Mouse (Mus musculus): ENCODE results near the gene Prr13. TPM values are rescaled to one million over a fixed set of nuclear protein-coding genes. Genes with fewer than 3 reads are reported as not detected.

Prr13 gene
- polyA plus RNA-seq, 1 experiment from 2014 or later: 76.0 TPM

- Histone ChIP-seq H3K9me3 (ENCODE audit: low read length) (no peaks in the 10 kb centered on the region), H3K4me2 (ENCODE audit: low read depth, low read length) (no peak overlapping the region), H3K4me1 (ENCODE audit: insufficient read depth) (no peaks in the 10 kb centered on the region), H3K27ac (ENCODE audit: low read depth) (no peak overlapping the region), H3K9ac (replicated peaks) (no peak overlapping the region), H3K4me3 (ENCODE audit: low read depth, low read length) (no peak overlapping the region), H3K36me3 (replicated peaks; ENCODE audit: insufficient read depth, low read length) (peaks cover 32% of the 10 kb centered on the region), H3K27me3 (ENCODE audit: insufficient read depth, low read length) (no peaks in the 10 kb centered on the region)
- ATAC-seq (no peak), DNase-seq (no peak)
- TF ChIP-seq CTCF (IDR thresholded peaks at IDR 0.05; ENCODE audit: low read depth) (no peak), EP300 (IDR thresholded peaks at IDR 0.05; ENCODE audit: low read depth) (no peak)
- WGBS (ENCODE audit: insufficient replicate concordance): 89% methylated on average over 2 of the region's 2 CpGs
Observed at GRCm38 (mm10) chr15:102423602-102424240, 35.1 kb upstream of the Prr13 start.

- Histone ChIP-seq H3K4me1 (ENCODE audit: insufficient read depth) (no peaks in the 10 kb centered on the region), H3K27ac (ENCODE audit: low read depth) (no peak overlapping the region), H3K4me3 (ENCODE audit: low read depth, low read length) (no peak overlapping the region), H3K9me3 (ENCODE audit: low read length) (no peaks in the 10 kb centered on the region), H3K36me3 (replicated peaks; ENCODE audit: insufficient read depth, low read length) (peaks cover 36% of the 10 kb centered on the region), H3K27me3 (ENCODE audit: insufficient read depth, low read length) (no peaks in the 10 kb centered on the region), H3K4me2 (ENCODE audit: low read depth, low read length) (no peak overlapping the region), H3K9ac (replicated peaks) (no peak overlapping the region)
- WGBS (ENCODE audit: insufficient replicate concordance): 82% methylated on average over 2 of the region's 2 CpGs
- TF ChIP-seq EP300 (IDR thresholded peaks at IDR 0.05; ENCODE audit: low read depth): no peak
- TF ChIP-seq CTCF (IDR thresholded peaks at IDR 0.05; ENCODE audit: low read depth): no peak
- no peak for ATAC-seq
- no peak for DNase-seq
Observed at GRCm38 (mm10) chr15:102424657-102425056, 34.2 kb upstream of the Prr13 start.

- DNase-seq: no peak
- no peak overlapping the region for H3K27ac ChIP-seq (ENCODE audit: low read depth)
- no peak for ATAC-seq
- WGBS (ENCODE audit: insufficient replicate concordance): 100% methylated on average over 1 of the region's 1 CpGs
- no peak overlapping the region for H3K9ac ChIP-seq (replicated peaks)
- no peaks in the 10 kb centered on the region for H3K4me1 ChIP-seq (ENCODE audit: insufficient read depth)
- TF ChIP-seq EP300 (IDR thresholded peaks at IDR 0.05; ENCODE audit: low read depth): no peak
- no peak for TF ChIP-seq CTCF (IDR thresholded peaks at IDR 0.05; ENCODE audit: low read depth)
- H3K4me2 ChIP-seq (ENCODE audit: low read depth, low read length): no peak overlapping the region
- no peaks in the 10 kb centered on the region for H3K27me3 ChIP-seq (ENCODE audit: insufficient read depth, low read length)
- peaks cover 58% of the 10 kb centered on the region for H3K36me3 ChIP-seq (replicated peaks; ENCODE audit: insufficient read depth, low read length)
- H3K9me3 ChIP-seq (ENCODE audit: low read length): no peaks in the 10 kb centered on the region
- H3K4me3 ChIP-seq (ENCODE audit: low read depth, low read length): no peak overlapping the region
Observed at GRCm38 (mm10) chr15:102426963-102427362, 31.9 kb upstream of the Prr13 start.

DNA sequence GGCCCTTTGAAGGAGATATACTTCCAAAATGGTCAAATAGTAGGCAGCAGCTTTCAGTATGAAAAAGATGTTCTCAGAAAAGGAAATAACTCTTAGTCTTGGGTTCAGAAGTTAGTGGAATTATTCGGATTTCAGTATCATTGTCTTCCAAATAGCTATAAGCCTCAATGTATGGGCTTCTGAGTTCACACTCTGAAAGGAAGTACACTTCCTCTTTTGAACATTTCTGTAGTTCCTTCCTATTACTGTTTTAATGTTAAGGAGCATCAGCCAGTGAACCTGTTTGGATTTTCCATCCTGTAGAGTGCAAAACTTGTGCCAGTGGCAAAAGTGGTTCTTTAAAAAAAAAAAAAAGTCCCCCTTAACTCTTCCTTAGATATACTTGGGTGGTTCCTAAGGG, 26.8 kb upstream of the Prr13 start:
- TF ChIP-seq CTCF (IDR thresholded peaks at IDR 0.05; ENCODE audit: low read depth): no peak
- no peak for TF ChIP-seq EP300 (IDR thresholded peaks at IDR 0.05; ENCODE audit: low read depth)
- no peaks in the 10 kb centered on the region for H3K4me1 ChIP-seq (ENCODE audit: insufficient read depth)
- H3K4me2 ChIP-seq (ENCODE audit: low read depth, low read length): no peak overlapping the region
- no peaks in the 10 kb centered on the region for H3K9me3 ChIP-seq (ENCODE audit: low read length)
- no peak overlapping the region for H3K4me3 ChIP-seq (ENCODE audit: low read depth, low read length)
- ATAC-seq (no peak), DNase-seq (no peak)
- no peak overlapping the region for H3K9ac ChIP-seq (replicated peaks)
- no peak overlapping the region for H3K27ac ChIP-seq (ENCODE audit: low read depth)
- 54% methylated on average over 1 of the region's 1 CpGs for WGBS (ENCODE audit: insufficient replicate concordance)
- no peaks in the 10 kb centered on the region for H3K27me3 ChIP-seq (ENCODE audit: insufficient read depth, low read length)
- H3K36me3 ChIP-seq (replicated peaks; ENCODE audit: insufficient read depth, low read length): peaks cover 69% of the 10 kb centered on the region

DNA sequence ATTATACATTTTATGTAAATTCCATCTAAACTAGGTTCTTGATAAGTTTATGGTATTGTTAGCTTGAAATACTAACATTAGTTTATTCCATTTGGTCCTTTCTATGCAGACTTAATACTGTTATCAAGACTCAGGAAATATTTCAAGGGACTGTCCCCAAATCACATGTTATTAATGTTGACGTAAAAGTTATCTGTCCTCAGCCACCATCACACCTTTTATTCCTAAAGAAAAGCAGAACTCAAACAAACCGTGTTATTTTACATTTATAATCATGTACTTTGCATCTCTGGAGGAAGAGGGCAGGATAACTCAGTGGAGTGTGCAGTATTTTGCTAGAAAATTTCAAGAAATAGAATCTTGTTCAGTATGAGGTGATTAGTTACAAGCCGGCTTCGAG, 25.7 kb upstream of the Prr13 start:
- Histone ChIP-seq H3K36me3 (replicated peaks; ENCODE audit: insufficient read depth, low read length) (peaks cover 63% of the 10 kb centered on the region), H3K27ac (ENCODE audit: low read depth) (no peak overlapping the region), H3K4me3 (ENCODE audit: low read depth, low read length) (no peak overlapping the region), H3K9ac (replicated peaks) (no peak overlapping the region), H3K4me1 (ENCODE audit: insufficient read depth) (no peaks in the 10 kb centered on the region), H3K9me3 (ENCODE audit: low read length) (no peaks in the 10 kb centered on the region), H3K27me3 (ENCODE audit: insufficient read depth, low read length) (no peaks in the 10 kb centered on the region), H3K4me2 (ENCODE audit: low read depth, low read length) (no peak overlapping the region)
- TF ChIP-seq CTCF (IDR thresholded peaks at IDR 0.05; ENCODE audit: low read depth) (no peak), EP300 (IDR thresholded peaks at IDR 0.05; ENCODE audit: low read depth) (no peak)
- DNase-seq (no peak), ATAC-seq (no peak)
- 84% methylated on average over 4 of the region's 4 CpGs for WGBS (ENCODE audit: insufficient replicate concordance)

DNA sequence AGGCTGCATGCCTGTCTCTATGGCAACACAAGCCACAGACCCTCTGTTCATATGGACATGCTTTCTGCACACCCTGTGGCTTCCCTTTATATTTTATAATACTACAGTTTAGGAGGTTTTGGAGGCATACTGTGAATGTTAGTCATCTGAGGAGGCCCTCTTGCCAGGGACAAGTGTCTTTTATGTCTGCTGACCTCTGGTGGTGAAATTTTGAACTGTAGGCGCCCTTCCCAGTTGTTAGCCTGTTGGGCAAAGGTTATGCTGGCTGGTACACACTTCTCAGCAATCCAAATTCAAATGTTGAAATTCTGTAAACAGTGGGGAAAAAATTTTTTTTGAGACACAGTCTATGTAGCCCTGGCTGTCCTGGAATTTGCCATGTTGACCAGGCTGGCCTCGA, 16.3 kb upstream of the Prr13 start:
- WGBS (ENCODE audit: insufficient replicate concordance): 44% methylated on average over 2 of the region's 2 CpGs

More for the DNA sequence above, 16.3 kb upstream of the Prr13 start:
- Histone ChIP-seq H3K27me3 (ENCODE audit: insufficient read depth, low read length) (no peaks in the 10 kb centered on the region), H3K27ac (ENCODE audit: low read depth) (no peak overlapping the region), H3K9ac (replicated peaks) (no peak overlapping the region), H3K4me3 (ENCODE audit: low read depth, low read length) (no peak overlapping the region), H3K36me3 (replicated peaks; ENCODE audit: insufficient read depth, low read length) (no peaks in the 10 kb centered on the region), H3K9me3 (ENCODE audit: low read length) (no peaks in the 10 kb centered on the region), H3K4me1 (ENCODE audit: insufficient read depth) (no peaks in the 10 kb centered on the region), H3K4me2 (ENCODE audit: low read depth, low read length) (no peak overlapping the region)
- peak; percentile 86 for TF ChIP-seq CTCF (IDR thresholded peaks at IDR 0.05; ENCODE audit: low read depth)
- no peak for TF ChIP-seq EP300 (IDR thresholded peaks at IDR 0.05; ENCODE audit: low read depth)
- ATAC-seq (peak; percentile 81), DNase-seq (peak; percentile 90)
